Mouse (Mus musculus): Measurements from ENCODE around the gene Furin. TPM values are rescaled to one million over a fixed set of nuclear protein-coding genes. Genes with fewer than 3 reads are reported as not detected.

Furin gene
- total RNA-seq, 1 experiment from 2014 or later = 31.1 TPM

DNA sequence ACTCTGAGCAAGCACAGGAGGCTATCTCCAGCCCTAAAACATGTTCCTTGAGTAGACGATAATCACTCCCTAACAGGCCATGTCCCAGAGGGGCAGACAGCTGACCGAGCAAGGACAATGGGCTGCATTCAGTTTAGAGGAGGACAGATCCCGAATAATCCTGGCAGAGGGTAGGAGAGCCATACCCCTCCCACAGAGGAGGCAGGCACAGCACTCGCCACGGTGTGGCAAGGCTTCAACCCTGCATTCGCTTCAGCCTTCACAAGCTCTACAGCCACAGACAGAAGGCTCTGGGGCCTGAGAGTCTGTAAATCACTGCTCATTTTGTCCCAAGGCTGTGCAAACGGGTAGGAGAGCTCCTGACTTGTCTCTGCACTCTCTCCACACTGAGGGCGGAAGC lies 48.1 kb downstream of the Furin start:
- ATAC-seq (replicated peaks; ENCODE audit: insufficient number of reproducible peaks, low FRiP score, low TSS enrichment, poor library complexity, severe bottlenecking) = no peak

GRCm38 (mm10) chr7:80356351-80356750 lies 48.9 kb downstream of the Furin start:
- no peak for ATAC-seq (replicated peaks; ENCODE audit: insufficient number of reproducible peaks, low FRiP score, low TSS enrichment, poor library complexity, severe bottlenecking)

GRCm38 (mm10) chr7:80352920-80353319 lies 52.3 kb downstream of the Furin start:
- ATAC-seq (replicated peaks; ENCODE audit: insufficient number of reproducible peaks, low FRiP score, low TSS enrichment, poor library complexity, severe bottlenecking) = no peak

GRCm38 (mm10) chr7:80350808-80351207 lies 54.4 kb downstream of the Furin start:
- no peak for ATAC-seq (replicated peaks; ENCODE audit: insufficient number of reproducible peaks, low FRiP score, low TSS enrichment, poor library complexity, severe bottlenecking)

DNA sequence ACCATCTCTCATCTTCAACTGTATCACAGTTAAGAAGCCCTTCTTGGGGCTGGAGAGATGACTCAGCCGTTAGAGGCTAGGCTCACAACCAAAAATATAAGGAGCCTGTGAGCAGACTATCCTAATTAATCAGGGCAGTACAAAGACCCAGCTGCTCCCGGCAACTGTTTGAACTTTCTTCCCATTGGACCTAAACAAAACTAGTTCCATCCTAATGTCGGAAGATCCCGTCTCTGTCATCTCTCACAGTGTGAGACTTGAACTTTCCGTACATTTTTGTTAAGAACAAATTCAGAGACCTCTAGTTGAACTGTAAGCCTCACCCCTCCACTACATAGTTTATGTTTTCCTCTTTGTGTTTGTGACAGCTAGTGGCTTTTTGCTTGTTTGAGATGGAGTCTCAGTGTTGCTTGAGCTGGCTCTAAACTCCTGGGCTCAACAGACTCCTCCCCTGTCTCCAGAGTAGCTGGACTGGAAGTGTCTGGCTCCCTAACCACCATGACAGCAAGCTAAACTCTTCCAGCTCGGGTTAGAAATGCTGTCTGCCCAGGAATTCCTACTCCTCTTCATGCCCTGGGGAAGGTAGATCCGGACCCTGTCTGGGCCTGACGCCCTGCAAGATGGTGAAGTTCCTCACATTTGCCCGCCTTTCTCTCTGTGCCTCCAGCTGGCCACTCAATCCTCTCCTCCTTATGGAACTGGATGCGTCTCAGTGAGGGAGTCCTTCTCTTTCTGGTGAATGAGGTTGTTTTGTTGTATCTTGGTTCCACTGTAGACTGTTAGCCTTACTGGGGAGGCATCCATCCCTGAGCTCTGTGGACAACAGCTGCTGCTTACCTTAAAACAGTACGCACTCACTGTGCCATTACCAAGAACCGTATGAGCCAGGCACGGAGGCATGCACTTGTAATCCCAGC lies 57.3 kb downstream of the Furin start:
- no peak for ATAC-seq (replicated peaks; ENCODE audit: insufficient number of reproducible peaks, low FRiP score, low TSS enrichment, poor library complexity, severe bottlenecking)

DNA sequence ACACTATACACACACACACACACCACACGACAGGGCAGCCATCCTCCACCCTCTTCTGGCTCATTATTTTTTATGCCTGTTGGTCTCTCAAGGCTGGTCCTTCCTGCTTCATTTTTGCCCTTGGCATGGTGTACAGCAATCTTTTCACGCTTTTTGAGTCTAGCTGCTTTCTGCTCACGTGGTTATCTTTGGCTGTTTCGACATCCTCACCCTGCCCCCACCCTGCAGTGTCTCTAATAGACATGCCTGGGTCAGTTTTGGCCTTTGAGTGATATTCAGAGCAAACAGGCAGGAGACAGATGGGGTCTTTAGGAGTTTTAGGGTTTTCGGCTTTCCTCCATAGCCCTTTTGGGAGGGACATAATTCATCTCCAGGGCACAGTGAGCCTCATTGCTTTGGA lies 58.4 kb downstream of the Furin start:
- ATAC-seq (replicated peaks; ENCODE audit: insufficient number of reproducible peaks, low FRiP score, low TSS enrichment, poor library complexity, severe bottlenecking) = no peak

- ATAC-seq (replicated peaks; ENCODE audit: insufficient number of reproducible peaks, low FRiP score, low TSS enrichment, poor library complexity, severe bottlenecking) = no peak
These were observed 59.1 kb downstream of the Furin start for GRCm38 (mm10) chr7:80346173-80346572.

DNA sequence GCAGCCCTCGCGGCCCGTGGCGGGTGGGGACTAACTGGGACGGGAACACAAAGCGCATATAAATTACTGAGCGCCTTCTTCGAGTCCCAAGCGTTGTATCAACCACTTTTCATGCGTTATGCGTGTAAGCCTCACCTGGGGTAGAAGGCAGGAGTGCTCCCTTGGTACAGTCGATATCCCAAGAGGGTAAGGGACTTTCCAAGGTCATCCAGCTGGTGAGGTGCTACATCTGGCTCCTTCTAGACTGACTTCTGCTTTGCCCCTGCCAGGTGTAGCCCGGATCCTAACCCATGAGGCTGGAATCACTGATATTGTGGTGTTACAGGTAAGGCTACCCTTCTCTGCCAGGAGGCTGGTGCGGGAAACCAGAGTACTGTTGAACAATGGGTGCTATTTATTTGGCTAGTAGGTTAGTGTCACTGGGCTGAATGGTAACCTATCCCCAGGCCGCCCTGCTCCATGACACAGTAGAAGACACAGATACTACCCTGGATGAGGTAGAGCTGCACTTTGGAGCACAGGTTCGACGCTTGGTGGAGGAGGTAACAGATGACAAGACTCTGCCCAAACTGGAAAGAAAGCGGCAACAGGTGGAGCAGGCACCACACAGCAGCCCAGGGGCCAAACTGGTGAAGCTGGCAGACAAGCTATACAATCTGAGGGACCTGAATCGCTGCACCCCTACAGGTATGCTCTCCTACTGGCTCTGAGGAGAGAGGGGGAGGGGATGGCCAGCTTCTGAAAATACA lies 61.8 kb downstream of the Furin start:
- ATAC-seq (replicated peaks; ENCODE audit: insufficient number of reproducible peaks, low FRiP score, low TSS enrichment, poor library complexity, severe bottlenecking) = no peak

DNA sequence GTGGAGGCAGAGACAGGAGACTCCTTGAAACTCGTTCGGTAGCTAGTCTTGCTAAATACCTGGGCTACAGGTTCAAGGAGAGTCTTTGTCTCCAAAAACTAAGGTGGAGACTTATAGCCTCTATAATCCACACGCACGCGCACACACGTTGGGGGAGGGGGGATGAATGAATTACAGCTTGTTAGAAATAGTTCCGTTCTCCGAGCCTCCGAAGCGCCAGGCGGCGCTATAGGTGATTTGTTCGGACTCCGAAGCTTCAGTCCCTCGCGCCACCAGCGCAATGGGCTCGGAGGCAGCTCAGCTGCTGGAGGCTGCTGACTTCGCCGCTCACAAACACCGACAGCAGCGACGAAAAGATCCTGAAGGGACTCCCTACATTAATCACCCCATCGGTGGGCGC lies 62.4 kb downstream of the Furin start, which contains the start of gene Hddc3:
Hddc3 (plus strand) TSS at position 247 of the 400 bp plus-strand sequence.
- peak; percentile 63 for ATAC-seq (replicated peaks; ENCODE audit: insufficient number of reproducible peaks, low FRiP score, low TSS enrichment, poor library complexity, severe bottlenecking)

DNA sequence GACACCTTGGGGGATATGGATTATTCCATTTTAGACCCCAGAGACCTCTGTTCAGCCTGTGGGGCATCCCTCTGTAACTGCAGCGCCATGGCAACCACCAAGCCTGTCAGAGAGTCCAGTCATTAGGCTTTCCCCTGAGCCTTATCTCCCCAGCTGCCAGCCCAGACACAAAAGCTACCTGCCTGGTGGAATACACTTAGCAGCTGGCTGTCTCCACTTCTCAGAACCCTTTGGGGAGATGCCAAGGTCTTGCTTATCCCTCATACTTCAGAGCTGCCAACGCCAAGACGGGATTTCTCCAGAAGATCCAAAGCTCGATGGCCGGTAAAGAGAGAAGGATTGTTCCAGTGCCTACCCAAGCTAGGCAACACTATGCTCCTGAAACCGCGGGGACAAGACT lies 63.4 kb downstream of the Furin start:
- ATAC-seq (replicated peaks; ENCODE audit: insufficient number of reproducible peaks, low FRiP score, low TSS enrichment, poor library complexity, severe bottlenecking) = no peak

DNA sequence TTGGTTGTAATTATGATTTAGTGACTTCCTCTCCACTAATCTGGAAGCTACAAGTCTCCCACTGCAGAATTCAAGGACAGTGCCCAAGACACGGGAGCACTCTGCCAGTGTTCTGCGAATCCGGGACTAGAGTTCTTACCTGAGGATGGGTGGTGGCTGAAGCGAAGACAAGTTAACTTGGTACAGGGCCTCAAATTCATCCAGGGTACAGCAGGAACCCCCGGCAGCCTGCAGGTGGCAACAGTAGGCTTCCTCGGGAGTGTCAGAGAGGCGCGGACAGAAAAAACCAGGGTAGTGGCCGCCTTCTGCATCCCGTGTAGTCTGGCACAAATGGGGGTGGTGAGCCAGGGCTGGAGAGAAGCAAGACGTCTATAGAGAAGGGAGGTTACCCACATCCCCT lies 64.4 kb downstream of the Furin start, which contains the start of gene Unc45a:
Unc45a (minus strand) TSS at position 213 of the 400 bp plus-strand sequence.
- peak; percentile 53 for ATAC-seq (replicated peaks; ENCODE audit: insufficient number of reproducible peaks, low FRiP score, low TSS enrichment, poor library complexity, severe bottlenecking)

- peak; percentile 87 for ATAC-seq (replicated peaks; ENCODE audit: insufficient number of reproducible peaks, low FRiP score, low TSS enrichment, poor library complexity, severe bottlenecking)
These were observed 65.2 kb downstream of the Furin start for GRCm38 (mm10) chr7:80339793-80340628.

- ATAC-seq (replicated peaks; ENCODE audit: insufficient number of reproducible peaks, low FRiP score, low TSS enrichment, poor library complexity, severe bottlenecking) = no peak
These were observed 65.9 kb downstream of the Furin start for GRCm38 (mm10) chr7:80339371-80339770.

Other genes starting within 250 kb of the Furin start
- 7.4 to 9.3 TPM (median 9.1 TPM) in 3 replicates for gene Sema4b, start 218.6 kb downstream of the Furin start, total RNA-seq (2017)
- 37.5 to 51.3 TPM (median 45.7 TPM) in 3 replicates for gene Cib1, start 172.6 kb downstream of the Furin start, total RNA-seq (2017)
- 0.86 to 3.5 TPM (median 2.2 TPM) in 3 replicates for gene Gdpgp1, start 172.6 kb downstream of the Furin start, total RNA-seq (2017)
- gene Ttll13, start 159.1 kb downstream of the Furin start, total RNA-seq (2017) = 3.0 TPM in 1 of 3 replicates, not detected in the others
- gene Ngrn, start 144.2 kb downstream of the Furin start, total RNA-seq (2017) = 22.5 to 35.4 TPM (median 27.3 TPM) in 3 replicates
- gene Vps33b, start 135.8 kb downstream of the Furin start, total RNA-seq (2017) = 35.8 to 53.3 TPM (median 47.4 TPM) in 3 replicates
- 6.3 to 11.8 TPM (median 7.3 TPM) in 3 replicates for gene Prc1, start 111.0 kb downstream of the Furin start, total RNA-seq (2017)
- gene Rccd1, start 81.0 kb downstream of the Furin start, total RNA-seq (2017) = 4.0 to 14.3 TPM (median 4.7 TPM) in 3 replicates
- gene Unc45a, start 64.4 kb downstream of the Furin start, total RNA-seq (2017) = 28.3 to 50.6 TPM (median 33.6 TPM) in 3 replicates
- 0.21 to 6.1 TPM (median 1.5 TPM) in 3 replicates for gene Hddc3, start 62.3 kb downstream of the Furin start, total RNA-seq (2017)
- 12.8 to 20.6 TPM (median 18.0 TPM) in 3 replicates for gene Man2a2, start 34.1 kb downstream of the Furin start, total RNA-seq (2017)
- 117 to 175 TPM (median 150 TPM) in 3 replicates for gene Fes, start 17.5 kb downstream of the Furin start, total RNA-seq (2017)
- gene Blm, start 129.7 kb upstream of the Furin start, total RNA-seq (2017) = 14.3 to 17.8 TPM (median 14.4 TPM) in 3 replicates